Mouse (Mus musculus): ENCODE measurements around the gene Lrmda. TPM values are rescaled to one million over a fixed set of nuclear protein-coding genes. Genes with fewer than 3 reads are reported as not detected.
"Not testable (repeated sequence)": the region's sequence is repeated elsewhere in the genome, so short reads cannot be mapped to it uniquely, and the experiment has no call there.

The Lrmda gene
- polyA plus RNA-seq, 1 experiment from 2014 or later, result 0.20 TPM

- Histone ChIP-seq H3K4me1 (no peaks in the 10 kb centered on the region; the same call in 1 of the 2 replicates), H3K27ac (no peak overlapping the region), H3K36me3 (replicated peaks) (no peaks in the 10 kb centered on the region), H3K27me3 (ENCODE audit: poor library complexity, severe bottlenecking) (peaks cover 5% of the 10 kb centered on the region; the same call in 1 of the 2 replicates), H3K4me3 (no peak overlapping the region), H3K9me3 (no peaks in the 10 kb centered on the region)
- DNase-seq (ENCODE audit: extremely low spot score, low spot score), result no peak
- 86% methylated on average over 7 of the region's 7 CpGs for WGBS
Observed at GRCm38 (mm10) chr14:22760241-22761039, 740.9 kb downstream of the Lrmda start.

GRCm38 (mm10) chr14:22781709-22782108, 762.2 kb downstream of the Lrmda start:
- Histone ChIP-seq H3K4me1 (peaks cover 10% of the 10 kb centered on the region; the same call in 1 of the 2 replicates), H3K4me3 (no peak overlapping the region), H3K27me3 (ENCODE audit: poor library complexity, severe bottlenecking) (no peaks in the 10 kb centered on the region), H3K9me3 (no peaks in the 10 kb centered on the region), H3K27ac (no peak overlapping the region), H3K36me3 (replicated peaks) (no peaks in the 10 kb centered on the region)
- 89% methylated on average over 2 of the region's 2 CpGs for WGBS
- no peak for DNase-seq (ENCODE audit: extremely low spot score, low spot score)

GRCm38 (mm10) chr14:22782365-22782764, 762.9 kb downstream of the Lrmda start:
- H3K4me1 ChIP-seq, result peaks cover 10% of the 10 kb centered on the region; the same call in 1 of the 2 replicates
- no peaks in the 10 kb centered on the region for H3K9me3 ChIP-seq
- H3K4me3 ChIP-seq, result no peak overlapping the region
- no peak overlapping the region for H3K27ac ChIP-seq
- 54% methylated on average over 2 of the region's 2 CpGs for WGBS
- no peak for DNase-seq (ENCODE audit: extremely low spot score, low spot score)
- H3K36me3 ChIP-seq (replicated peaks), result no peaks in the 10 kb centered on the region
- H3K27me3 ChIP-seq (ENCODE audit: poor library complexity, severe bottlenecking), result no peaks in the 10 kb centered on the region

GRCm38 (mm10) chr14:22783211-22784161, 764.0 kb downstream of the Lrmda start:
- Histone ChIP-seq H3K4me1 (peaks cover 10% of the 10 kb centered on the region; the same call in 1 of the 2 replicates), H3K36me3 (replicated peaks) (no peaks in the 10 kb centered on the region), H3K27me3 (ENCODE audit: poor library complexity, severe bottlenecking) (no peaks in the 10 kb centered on the region), H3K27ac (peak overlapping the region; percentile 74), H3K9me3 (no peaks in the 10 kb centered on the region), H3K4me3 (no peak overlapping the region)
- WGBS, result 87% methylated on average over 15 of the region's 15 CpGs
- DNase-seq (ENCODE audit: extremely low spot score, low spot score), result peak; percentile 16

GRCm38 (mm10) chr14:22800020-22800419, 780.5 kb downstream of the Lrmda start:
- Histone ChIP-seq H3K27ac (no peak overlapping the region), H3K4me1 (peaks cover 11% of the 10 kb centered on the region), H3K36me3 (replicated peaks) (no peaks in the 10 kb centered on the region), H3K9me3 (no peaks in the 10 kb centered on the region), H3K4me3 (no peak overlapping the region), H3K27me3 (ENCODE audit: poor library complexity, severe bottlenecking) (peaks cover 11% of the 10 kb centered on the region; the same call in 1 of the 2 replicates)
- WGBS, result 92% methylated on average over 4 of the region's 4 CpGs
- no peak for DNase-seq (ENCODE audit: extremely low spot score, low spot score)

GRCm38 (mm10) chr14:22800871-22801636, 781.5 kb downstream of the Lrmda start:
- peaks cover 18% of the 10 kb centered on the region for H3K4me1 ChIP-seq
- no peaks in the 10 kb centered on the region for H3K36me3 ChIP-seq (replicated peaks)
- DNase-seq (ENCODE audit: extremely low spot score, low spot score), result no peak
- no peaks in the 10 kb centered on the region for H3K9me3 ChIP-seq
- H3K4me3 ChIP-seq, result no peak overlapping the region
- H3K27ac ChIP-seq, result peak overlapping the region; percentile 4; the same call in 1 of the 2 replicates
- H3K27me3 ChIP-seq (ENCODE audit: poor library complexity, severe bottlenecking), result peaks cover 13% of the 10 kb centered on the region
- WGBS, result 74% methylated on average over 13 of the region's 13 CpGs

GRCm38 (mm10) chr14:22801714-22802113, 782.2 kb downstream of the Lrmda start:
- WGBS, result 76% methylated on average over 4 of the region's 4 CpGs
- not testable (repeated sequence) for DNase-seq (ENCODE audit: extremely low spot score, low spot score); H3K27ac ChIP-seq; H3K9me3 ChIP-seq; H3K36me3 ChIP-seq (replicated peaks); H3K4me3 ChIP-seq
- peaks cover 20% of the 10 kb centered on the region for H3K27me3 ChIP-seq (ENCODE audit: poor library complexity, severe bottlenecking)
- peaks cover 24% of the 10 kb centered on the region for H3K4me1 ChIP-seq

- Histone ChIP-seq H3K4me3 (peak overlapping the region; percentile 41), H3K27ac (peak overlapping the region; percentile 84), H3K36me3 (replicated peaks) (no peaks in the 10 kb centered on the region), H3K4me1 (peaks cover 66% of the 10 kb centered on the region), H3K27me3 (ENCODE audit: poor library complexity, severe bottlenecking) (peaks cover 55% of the 10 kb centered on the region), H3K9me3 (no peaks in the 10 kb centered on the region)
- WGBS, result 5% methylated on average over 3 of the region's 3 CpGs
- DNase-seq (ENCODE audit: extremely low spot score, low spot score), result no peak
Observed at GRCm38 (mm10) chr14:22807324-22807723, 787.8 kb downstream of the Lrmda start.

- peaks cover 55% of the 10 kb centered on the region for H3K27me3 ChIP-seq (ENCODE audit: poor library complexity, severe bottlenecking)
- no peaks in the 10 kb centered on the region for H3K36me3 ChIP-seq (replicated peaks)
- 1% methylated on average over 20 of the region's 20 CpGs for WGBS
- H3K4me3 ChIP-seq, result peak overlapping the region; percentile 41
- peaks cover 72% of the 10 kb centered on the region for H3K4me1 ChIP-seq
- H3K9me3 ChIP-seq, result no peaks in the 10 kb centered on the region
- H3K27ac ChIP-seq, result peak overlapping the region; percentile 84
- DNase-seq (ENCODE audit: extremely low spot score, low spot score), result peak; percentile 79
Observed at GRCm38 (mm10) chr14:22807726-22808594, 788.4 kb downstream of the Lrmda start.

- Histone ChIP-seq H3K27me3 (ENCODE audit: poor library complexity, severe bottlenecking) (peaks cover 53% of the 10 kb centered on the region), H3K27ac (peak overlapping the region; percentile 84), H3K4me1 (peaks cover 79% of the 10 kb centered on the region), H3K4me3 (no peak overlapping the region), H3K36me3 (replicated peaks) (no peaks in the 10 kb centered on the region), H3K9me3 (no peaks in the 10 kb centered on the region)
- 13% methylated on average over 5 of the region's 5 CpGs for WGBS
- DNase-seq (ENCODE audit: extremely low spot score, low spot score), result peak; percentile 66
Observed at GRCm38 (mm10) chr14:22808595-22809166, 789.2 kb downstream of the Lrmda start.

GRCm38 (mm10) chr14:22809229-22809628, 789.7 kb downstream of the Lrmda start:
- H3K4me3 ChIP-seq, result no peak overlapping the region
- peaks cover 58% of the 10 kb centered on the region for H3K27me3 ChIP-seq (ENCODE audit: poor library complexity, severe bottlenecking)
- peak overlapping the region; percentile 44 for H3K27ac ChIP-seq
- H3K9me3 ChIP-seq, result no peaks in the 10 kb centered on the region
- H3K4me1 ChIP-seq, result peaks cover 85% of the 10 kb centered on the region
- WGBS, result 28% methylated on average over 3 of the region's 3 CpGs
- no peak for DNase-seq (ENCODE audit: extremely low spot score, low spot score)
- no peaks in the 10 kb centered on the region for H3K36me3 ChIP-seq (replicated peaks)

All from forebrain, embryonic 10.5 days (tissue).